Mouse (Mus musculus) MEL (cell line): ENCODE measurements around the gene Ppp2r5a. TPM values are rescaled to one million over a fixed set of nuclear protein-coding genes. Genes with fewer than 3 reads are reported as not detected.

ENCODE experiments used
- DNase-seq: peaks from one replicate; pipeline ENCODE4 v3.0.0; 2011; ENCODE audit warnings: low read depth, low spot score
- H3K27ac ChIP-seq: 2 replicates; pipeline ENCODE4 v1.5.1; 2012; ENCODE audit warnings: low read depth, mild to moderate bottlenecking, control low read depth, low read length, moderate library complexity; ENCODE audit not compliant: control insufficient read depth
- H3K27me3 ChIP-seq, 2 experiments: fragments of 150-350 bp in 1 of 2; sonication (generic) in 1 of 2; 2 replicates each; pipeline ENCODE4 v1.6.1; 2012; ENCODE audit warnings: low read length in 2 of 2, mild to moderate bottlenecking in 2 of 2, improper control_type of control experiment in 1 of 2, moderate library complexity in 1 of 2; ENCODE audit not compliant: insufficient read depth in 2 of 2, control insufficient read depth in 1 of 2
- H3K36me3 ChIP-seq, 2 experiments: 2 replicates each; pipeline ENCODE4 v1.6.1; 2012 to 2014; ENCODE audit warnings: low read length in 2 of 2, improper control_type of control experiment in 1 of 2, inconsistent platforms in 1 of 2, mild to moderate bottlenecking in 1 of 2; ENCODE audit not compliant: insufficient read depth in 2 of 2, control insufficient read depth in 1 of 2
- H3K4me1 ChIP-seq, 2 experiments: fragments of 150-350 bp in 1 of 2; sonication (generic) in 1 of 2; 2 replicates each; pipeline ENCODE4 v1.6.1; 2012; ENCODE audit warnings: low read length in 2 of 2, improper control_type of control experiment in 1 of 2, mild to moderate bottlenecking in 1 of 2; ENCODE audit not compliant: insufficient read depth in 2 of 2, control insufficient read depth in 1 of 2
- H3K4me3 ChIP-seq, 2 experiments: fragments of 150-350 bp in 1 of 2; sonication (generic) in 1 of 2; 2 replicates each; pipeline ENCODE4 v1.5.1; 2012; ENCODE audit warnings: low read depth in 2 of 2, low read length in 2 of 2, mild to moderate bottlenecking in 2 of 2, moderate library complexity in 2 of 2, control low read depth in 1 of 2, improper control_type of control experiment in 1 of 2; ENCODE audit not compliant: control insufficient read depth in 1 of 2, insufficient read depth in 1 of 2
- H3K79me2 ChIP-seq: 2 replicates; pipeline ENCODE4 v1.6.1; 2012; ENCODE audit warnings: mild to moderate bottlenecking, low read length, moderate library complexity; ENCODE audit not compliant: control insufficient read depth, poor library complexity, insufficient read depth
- H3K9ac ChIP-seq: 2 replicates; pipeline ENCODE4 v1.6.1; 2012; ENCODE audit warnings: low read depth, mild to moderate bottlenecking, control low read depth, low read length, moderate library complexity; ENCODE audit not compliant: control insufficient read depth, poor library complexity, severe bottlenecking
- H3K9me3 ChIP-seq: fragments of 150-350 bp; sonication (generic); replicated peaks from 2 replicates; pipeline ENCODE4 v1.6.1; 2012; ENCODE audit warnings: mild to moderate bottlenecking, low read length, improper control_type of control experiment, moderate library complexity; ENCODE audit not compliant: insufficient read depth
- CHD1 ChIP-seq: IDR thresholded peaks from 2 replicates; pipeline ENCODE4 v1.6.1; 2012; ENCODE audit warnings: low read depth, mild to moderate bottlenecking, inconsistent platforms, low read length, improper control_type of control experiment
- CTCF ChIP-seq, 3 experiments: IDR thresholded peaks in 2 of 3; conservative IDR thresholded peaks in 1 of 3; 2 replicates each; pipeline ENCODE4 v1.5.1; 2011 to 2012; ENCODE audit warnings: low read length in 3 of 3, low read depth in 2 of 3, mild to moderate bottlenecking in 2 of 3, improper control_type of control experiment in 1 of 3, inconsistent platforms in 1 of 3, mixed read lengths in 1 of 3, moderate library complexity in 1 of 3; ENCODE audit not compliant: control insufficient read depth in 1 of 3, insufficient read depth in 1 of 3, poor library complexity in 1 of 3, severe bottlenecking in 1 of 3
- E2F4 ChIP-seq: IDR thresholded peaks from 2 replicates; pipeline ENCODE4 v1.6.1; 2011; ENCODE audit warnings: low read depth, low read length, improper control_type of control experiment, borderline replicate concordance
- ELF1 ChIP-seq: IDR thresholded peaks from 2 replicates; pipeline ENCODE4 v1.6.1; 2014; ENCODE audit warnings: low read depth, mild to moderate bottlenecking, inconsistent platforms, low read length, improper control_type of control experiment, moderate library complexity
- ETS1 ChIP-seq: IDR thresholded peaks from 2 replicates; pipeline ENCODE4 v1.6.1; 2012; ENCODE audit warnings: low read depth, mild to moderate bottlenecking, inconsistent platforms, low read length, improper control_type of control experiment, moderate library complexity
- GABPA ChIP-seq: IDR thresholded peaks from 2 replicates; pipeline ENCODE4 v1.6.1; 2012; ENCODE audit warnings: low read depth, mild to moderate bottlenecking, inconsistent platforms, low read length, improper control_type of control experiment, moderate library complexity
- GATA1 ChIP-seq: IDR thresholded peaks from 2 replicates; pipeline ENCODE4 v1.6.1; 2011; ENCODE audit warnings: low read depth, low read length, improper control_type of control experiment
- HCFC1 ChIP-seq: IDR thresholded peaks from 2 replicates; pipeline ENCODE4 v1.6.1; 2012; ENCODE audit warnings: low read depth, mild to moderate bottlenecking, inconsistent platforms, low read length, improper control_type of control experiment, moderate library complexity
- JUND ChIP-seq: IDR thresholded peaks from 2 replicates; pipeline ENCODE4 v1.6.1; 2011; ENCODE audit warnings: low read depth, mild to moderate bottlenecking, improper control_type of control experiment, low read length
- KAT2A ChIP-seq: conservative IDR thresholded peaks from 2 replicates; pipeline ENCODE4 v1.6.1; 2012; ENCODE audit warnings: low read depth, low read length, improper control_type of control experiment, inconsistent platforms
- MAX ChIP-seq: IDR thresholded peaks from 2 replicates; pipeline ENCODE4 v1.6.1; 2011; ENCODE audit warnings: low read length, improper control_type of control experiment
- MAZ ChIP-seq: IDR thresholded peaks from 2 replicates; pipeline ENCODE4 v1.6.1; 2012; ENCODE audit warnings: low read depth, mild to moderate bottlenecking, inconsistent platforms, low read length, improper control_type of control experiment
- MEF2A ChIP-seq: IDR thresholded peaks from 2 replicates; pipeline ENCODE4 v1.6.1; 2014; ENCODE audit warnings: low read depth, mild to moderate bottlenecking, inconsistent platforms, low read length, improper control_type of control experiment; ENCODE audit not compliant: poor library complexity, insufficient replicate concordance, severe bottlenecking; ENCODE audit errors: extremely low read depth
- MYB ChIP-seq: IDR thresholded peaks from 2 replicates; pipeline ENCODE4 v1.6.1; 2011; ENCODE audit warnings: mild to moderate bottlenecking, low read depth, low read length, improper control_type of control experiment
- MYC ChIP-seq: IDR thresholded peaks from 2 replicates; pipeline ENCODE4 v1.6.1; 2011; ENCODE audit warnings: low read depth, mild to moderate bottlenecking, low read length, improper control_type of control experiment, moderate library complexity
- NELFE ChIP-seq: IDR thresholded peaks from 2 replicates; pipeline ENCODE4 v1.6.1; 2011; ENCODE audit warnings: low read depth, low read length, improper control_type of control experiment
- NRF1 ChIP-seq: IDR thresholded peaks from 2 replicates; pipeline ENCODE4 v1.6.1; 2014; ENCODE audit warnings: low read depth, mild to moderate bottlenecking, inconsistent platforms, low read length, improper control_type of control experiment, moderate library complexity; ENCODE audit not compliant: poor library complexity, insufficient read depth, severe bottlenecking
- POLR2A ChIP-seq, 2 experiments: IDR thresholded peaks; 2 replicates each; pipeline ENCODE4 v1.6.1; 2011 to 2012; ENCODE audit warnings: low read length in 2 of 2, mild to moderate bottlenecking in 2 of 2, control low read depth in 1 of 2, improper control_type of control experiment in 1 of 2, low read depth in 1 of 2, moderate library complexity in 1 of 2; ENCODE audit not compliant: control insufficient read depth in 1 of 2, insufficient read depth in 1 of 2, poor library complexity in 1 of 2
- POLR2AphosphoS2 ChIP-seq: IDR thresholded peaks from 2 replicates; pipeline ENCODE4 v1.6.1; 2011; ENCODE audit warnings: low read length, improper control_type of control experiment
- POLR2AphosphoS5 ChIP-seq: IDR thresholded peaks from 2 replicates; pipeline ENCODE4 v1.6.1; 2012; ENCODE audit warnings: low read depth, borderline replicate concordance, mild to moderate bottlenecking, inconsistent platforms, low read length, moderate library complexity, mixed read lengths
- RCOR1 ChIP-seq: IDR thresholded peaks from 2 replicates; pipeline ENCODE4 v1.6.1; 2012; ENCODE audit warnings: low read depth, mild to moderate bottlenecking, inconsistent platforms, low read length, improper control_type of control experiment
- SMC3 ChIP-seq: IDR thresholded peaks from 2 replicates; pipeline ENCODE4 v1.6.1; 2011; ENCODE audit warnings: low read depth, low read length, improper control_type of control experiment
- TBP ChIP-seq: IDR thresholded peaks from 2 replicates; pipeline ENCODE4 v1.8.0; 2011; ENCODE audit warnings: low read depth, low read length, improper control_type of control experiment
- UBTF ChIP-seq: IDR thresholded peaks from 2 replicates; pipeline ENCODE4 v1.6.1; 2012; ENCODE audit warnings: low read depth, mild to moderate bottlenecking, inconsistent platforms, low read length, improper control_type of control experiment, moderate library complexity, borderline replicate concordance; ENCODE audit not compliant: insufficient read depth
- ZKSCAN1 ChIP-seq: IDR thresholded peaks from 2 replicates; pipeline ENCODE4 v1.6.1; 2012; ENCODE audit warnings: low read depth, mild to moderate bottlenecking, inconsistent platforms, low read length, improper control_type of control experiment, moderate library complexity
- polyA plus RNA-seq, 2 experiments: library from polyadenylated mRNA; stranded (reverse) in 1 of 2; unstranded in 1 of 2; fragments of >175 nt in 1 of 2; fragments of >200 nt in 1 of 2; gene quantifications; 2 replicates each; pipeline versions ENCODE4 v1.2.1 to v1.2.4; 2012; ENCODE audit warnings: low replicate concordance in 2 of 2, low read depth in 1 of 2; ENCODE audit not compliant: insufficient read length in 2 of 2, insufficient read depth in 1 of 2, missing spikeins in 1 of 2
- total RNA-seq: library from RNA; depleted of rRNA; stranded (reverse); fragments of 300-350 nt; gene quantifications from 2 replicates; pipeline ENCODE4 v1.2.3, GENCODE M21; 2012

The Ppp2r5a gene
- total and polyA plus RNA-seq, 3 experiments: 46.6 to 48.6 TPM; not detected in 1

- Histone ChIP-seq H3K4me3 (no peak overlapping the region), H3K4me1 (peaks cover 6 to 13% of the 10 kb centered on the region in 2 experiments), H3K27ac (no peak overlapping the region), H3K27me3 (no peaks in the 10 kb centered on the region), H3K36me3 (peaks cover 0 to 16% of the 10 kb centered on the region in 2 experiments; a peak in 2 of 4 replicates), H3K79me2 (peaks cover 38% of the 10 kb centered on the region), H3K9me3 (no peaks in the 10 kb centered on the region), H3K9ac (no peak overlapping the region)
- DNase-seq: no peak
- TF ChIP-seq POLR2AphosphoS5 (no peak), GABPA (no peak), JUND (no peak), SMC3 (no peak), POLR2AphosphoS2 (no peak), MAZ (no peak), KAT2A (no peak), NELFE (no peak), MEF2A (no peak), ETS1 (no peak)
Measured at GRCm38 (mm10) chr1:191384786-191385430, 18.2 kb downstream of the Ppp2r5a start.

GRCm38 (mm10) chr1:191381955-191382736, 20.9 kb downstream of the Ppp2r5a start:
- TF ChIP-seq KAT2A: no peak
- no peak for TF ChIP-seq CTCF (IDR thresholded peaks at IDR 0.05 in 2 of 3, conservative IDR thresholded peaks at IDR 0.05 in 1 of 3; ENCODE audit: control insufficient read depth in 1 of 3, insufficient read depth in 1 of 3, low read depth in 2 of 3, low read length in 3 of 3, poor library complexity in 1 of 3, severe bottlenecking in 1 of 3)
- no peak for TF ChIP-seq NRF1
- no peak for TF ChIP-seq GATA1
- no peak for TF ChIP-seq MEF2A
- no peak for TF ChIP-seq TBP
- TF ChIP-seq E2F4: no peak
- no peak for TF ChIP-seq ELF1
- TF ChIP-seq HCFC1: no peak
- no peak for TF ChIP-seq RCOR1
- TF ChIP-seq UBTF: no peak
- no peak for TF ChIP-seq MYC
- TF ChIP-seq MYB: no peak
- no peak for TF ChIP-seq NELFE
- no peak for TF ChIP-seq MAX
- no peak for TF ChIP-seq POLR2A (IDR thresholded peaks at IDR 0.05; ENCODE audit: control insufficient read depth in 1 of 2, insufficient read depth in 1 of 2, low read depth in 1 of 2, low read length in 2 of 2, poor library complexity in 1 of 2)
- no peak for TF ChIP-seq GABPA
- TF ChIP-seq ZKSCAN1: no peak
- TF ChIP-seq JUND: no peak
- no peak for TF ChIP-seq CHD1
- no peaks in the 10 kb centered on the region for H3K27me3 ChIP-seq
- H3K4me1 ChIP-seq: peaks cover 6 to 13% of the 10 kb centered on the region in 2 experiments
- no peak overlapping the region for H3K27ac ChIP-seq
- H3K9ac ChIP-seq: no peak overlapping the region
- H3K36me3 ChIP-seq: peaks cover 0 to 16% of the 10 kb centered on the region in 2 experiments; a peak in 2 of 4 replicates
- no peak overlapping the region for H3K4me3 ChIP-seq
- no peaks in the 10 kb centered on the region for H3K9me3 ChIP-seq
- H3K79me2 ChIP-seq: peaks cover 35% of the 10 kb centered on the region
- no peak for DNase-seq
